Mouse (Mus musculus) small intestine, adult 2 months (tissue): ENCODE data around the gene Eya3.

Source experiments
- CTCF ChIP-seq: fragments of 200-500 bp; IDR thresholded peaks from 2 replicates; pipeline ENCODE4 v1.5.1; 2012; ENCODE audit warnings: low read depth, mild to moderate bottlenecking, control low read depth, inconsistent platforms, low read length, moderate library complexity, mixed read lengths; ENCODE audit not compliant: insufficient replicate concordance, insufficient read length; ENCODE audit errors: extremely low read depth
- POLR2A ChIP-seq: fragments of 200-500 bp; IDR thresholded peaks from 2 replicates; pipeline ENCODE4 v1.6.1; 2012; ENCODE audit warnings: low read depth, mild to moderate bottlenecking, control low read depth, inconsistent platforms, low read length, moderate library complexity

- TF ChIP-seq POLR2A (no peak), CTCF (no peak)
These were observed 123.8 kb downstream of the Eya3 start for GRCm38 (mm10) chr4:132762602-132763001.
